Mouse (Mus musculus): ENCODE results near the gene Mblac1. TPM values are rescaled to one million over a fixed set of nuclear protein-coding genes. Genes with fewer than 3 reads are reported as not detected.
A peak's percentile ranks its signal among the peaks of the same experiment; 100 is the strongest.
"Not testable (repeated sequence)": the region's sequence is repeated elsewhere in the genome, so short reads cannot be mapped to it uniquely, and the experiment has no call there.

Gene Mblac1
- polyA plus RNA-seq, 1 experiment from 2014 or later = 13.6 TPM

DNA sequence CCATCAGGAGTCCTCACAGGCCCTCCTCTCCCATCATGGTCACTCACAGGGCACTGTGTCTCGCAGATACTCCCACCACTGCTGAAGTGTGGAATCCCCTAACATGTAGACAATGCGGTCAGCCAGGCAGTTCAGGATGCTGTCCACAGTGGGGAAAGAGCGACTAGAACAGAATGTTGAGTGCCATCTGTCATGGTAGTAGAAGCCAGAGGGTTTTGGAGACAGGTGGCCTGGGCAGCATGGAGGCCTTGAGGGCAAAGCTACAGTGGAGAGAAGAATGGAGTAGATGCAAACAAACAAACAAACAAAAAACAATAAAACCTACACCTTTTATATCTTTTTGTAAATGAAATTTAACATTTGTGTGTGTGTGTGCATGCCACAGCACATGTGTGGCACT lies 8.0 kb downstream of the Mblac1 start:
- no peak overlapping the region for H3K4me3 ChIP-seq (replicated peaks; ENCODE audit: low read length)
- H3K9ac ChIP-seq = no peak overlapping the region
- no peak for DNase-seq (ENCODE audit: low spot score)
- no peaks in the 10 kb centered on the region for H3K4me1 ChIP-seq (replicated peaks; ENCODE audit: control insufficient read depth, insufficient read depth, low read length)
- ATAC-seq (ENCODE audit: low FRiP score) = no peak
- H3K27me3 ChIP-seq (ENCODE audit: control insufficient read depth, insufficient read depth, low read length) = no peaks in the 10 kb centered on the region
- H3K9me3 ChIP-seq (ENCODE audit: control insufficient read depth, low read length) = 0 out of 2 replicates have a peak, but pooled peaks cover 3% of the 10 kb centered on the region
- no peaks in the 10 kb centered on the region for H3K36me3 ChIP-seq (replicated peaks; ENCODE audit: control insufficient read depth, insufficient read depth)
- no peak overlapping the region for H3K27ac ChIP-seq
- 77% methylated on average over 3 of the region's 3 CpGs for WGBS
- no peak overlapping the region for H3K4me2 ChIP-seq (replicated peaks)

DNA sequence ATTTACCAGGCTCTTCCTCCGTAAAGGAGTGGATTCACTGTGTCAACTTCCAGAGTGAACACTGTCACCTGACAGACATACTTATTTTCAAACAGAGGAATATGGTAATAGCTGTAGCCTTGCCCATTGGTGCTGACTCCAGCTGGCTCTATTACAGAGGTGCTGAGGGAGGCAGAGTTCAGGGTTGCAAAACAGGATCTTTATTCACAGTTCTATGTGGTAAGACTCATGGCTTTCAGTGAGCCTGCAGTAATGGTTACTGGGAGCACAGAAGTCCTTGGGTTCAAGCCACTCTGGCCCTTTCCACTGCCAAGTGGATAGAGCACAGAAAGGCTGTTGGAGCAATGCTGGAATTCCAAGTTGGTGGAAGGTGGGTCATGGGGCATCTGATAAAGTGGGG lies 13.1 kb downstream of the Mblac1 start:
- H3K36me3 ChIP-seq (replicated peaks; ENCODE audit: control insufficient read depth, insufficient read depth) = no peaks in the 10 kb centered on the region
- H3K9me3 ChIP-seq (ENCODE audit: control insufficient read depth, low read length) = peaks cover 7% of the 10 kb centered on the region; the same call in 1 of the 2 replicates

DNA sequence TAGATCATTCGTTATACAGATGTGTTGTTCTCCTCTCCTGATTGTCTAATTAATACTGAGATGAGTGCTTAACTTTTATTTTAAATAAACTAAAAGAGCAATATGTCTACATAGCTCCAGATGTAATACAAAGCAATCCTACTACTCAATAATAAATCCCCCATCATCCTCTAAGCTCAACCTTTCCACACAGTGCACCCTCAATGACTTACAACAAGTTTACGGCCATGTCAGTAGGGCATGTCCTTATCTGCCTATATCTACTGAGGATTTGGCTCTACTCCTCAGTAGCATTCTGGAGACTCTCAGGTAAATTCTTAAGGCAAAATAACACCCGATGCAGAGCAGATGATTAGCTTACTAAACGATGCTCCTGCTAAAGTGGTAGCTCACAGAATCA lies 13.8 kb downstream of the Mblac1 start:
- H3K4me1 ChIP-seq (replicated peaks; ENCODE audit: control insufficient read depth, insufficient read depth, low read length) = no peaks in the 10 kb centered on the region
- H3K9me3 ChIP-seq (ENCODE audit: control insufficient read depth, low read length) = peaks cover 7% of the 10 kb centered on the region; the same call in 1 of the 2 replicates
- no peak overlapping the region for H3K4me2 ChIP-seq (replicated peaks)
- WGBS = 84% methylated on average over 4 of the region's 4 CpGs
- no peaks in the 10 kb centered on the region for H3K27me3 ChIP-seq (ENCODE audit: control insufficient read depth, insufficient read depth, low read length)
- H3K27ac ChIP-seq = no peak overlapping the region
- H3K4me3 ChIP-seq (replicated peaks; ENCODE audit: low read length) = no peak overlapping the region
- H3K9ac ChIP-seq = no peak overlapping the region
- no peak for ATAC-seq (ENCODE audit: low FRiP score)
- DNase-seq (ENCODE audit: low spot score) = no peak
- no peaks in the 10 kb centered on the region for H3K36me3 ChIP-seq (replicated peaks; ENCODE audit: control insufficient read depth, insufficient read depth)

More for the DNA sequence above, 13.1 kb downstream of the Mblac1 start:
- H3K27me3 ChIP-seq (ENCODE audit: control insufficient read depth, insufficient read depth, low read length) = no peaks in the 10 kb centered on the region
- no peak overlapping the region for H3K9ac ChIP-seq
- no peak for DNase-seq (ENCODE audit: low spot score)
- no peak overlapping the region for H3K4me2 ChIP-seq (replicated peaks)
- H3K27ac ChIP-seq = no peak overlapping the region
- WGBS = 85% methylated on average over 1 of the region's 1 CpGs
- no peak for ATAC-seq (ENCODE audit: low FRiP score)
- no peak overlapping the region for H3K4me3 ChIP-seq (replicated peaks; ENCODE audit: low read length)
- H3K4me1 ChIP-seq (replicated peaks; ENCODE audit: control insufficient read depth, insufficient read depth, low read length) = no peaks in the 10 kb centered on the region

DNA sequence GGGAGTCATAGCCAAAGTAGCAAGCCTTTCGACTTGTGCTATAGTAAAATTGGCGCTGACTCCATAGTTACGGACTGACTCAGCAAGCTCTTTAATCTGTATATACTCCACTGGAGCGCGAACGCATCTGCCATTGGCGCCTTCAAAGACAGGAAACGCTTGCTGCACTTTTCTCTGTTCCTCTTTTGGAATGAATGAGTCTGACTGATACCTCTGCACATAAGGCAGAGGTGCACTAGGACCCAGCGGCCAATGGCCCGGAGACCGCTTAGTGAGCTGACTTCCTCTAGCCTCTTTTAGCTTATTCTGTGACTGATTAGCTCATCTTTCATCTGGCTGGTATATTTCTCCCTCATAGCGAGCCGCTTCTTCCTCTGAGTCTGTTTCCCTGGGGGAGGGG lies 22.5 kb downstream of the Mblac1 start:
- 93% methylated on average over 13 of the region's 13 CpGs for WGBS
- H3K27me3 ChIP-seq (ENCODE audit: control insufficient read depth, insufficient read depth, low read length); DNase-seq (ENCODE audit: low spot score); H3K9me3 ChIP-seq (ENCODE audit: control insufficient read depth, low read length); ATAC-seq (ENCODE audit: low FRiP score); H3K4me3 ChIP-seq (replicated peaks; ENCODE audit: low read length); H3K4me1 ChIP-seq (replicated peaks; ENCODE audit: control insufficient read depth, insufficient read depth, low read length); H3K4me2 ChIP-seq (replicated peaks); H3K36me3 ChIP-seq (replicated peaks; ENCODE audit: control insufficient read depth, insufficient read depth); H3K27ac ChIP-seq; H3K9ac ChIP-seq: not testable (repeated sequence)

DNA sequence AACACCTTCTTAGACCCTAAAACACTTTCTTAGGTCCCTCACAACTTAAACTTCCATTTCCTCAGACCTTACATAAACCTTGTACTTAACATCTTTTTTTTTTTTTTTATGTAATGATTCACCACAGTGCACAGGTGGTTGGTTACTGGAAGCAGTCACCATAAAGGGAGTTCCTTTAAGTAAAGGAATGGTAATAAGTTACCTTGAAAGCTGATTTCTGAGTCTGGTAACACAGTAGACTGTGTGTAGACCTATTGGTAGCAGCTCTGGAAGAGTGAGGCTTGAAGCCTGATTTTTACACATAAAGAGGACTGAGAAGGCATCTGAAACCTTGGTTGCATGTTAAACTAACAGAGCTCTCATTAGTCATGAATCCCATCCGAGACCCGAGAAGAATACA lies 25.8 kb downstream of the Mblac1 start:
- H3K27ac ChIP-seq = no peak overlapping the region
- no peak overlapping the region for H3K4me2 ChIP-seq (replicated peaks)
- DNase-seq (ENCODE audit: low spot score) (no peak), ATAC-seq (ENCODE audit: low FRiP score) (no peak)
- H3K27me3 ChIP-seq (ENCODE audit: control insufficient read depth, insufficient read depth, low read length) = no peaks in the 10 kb centered on the region
- no peak overlapping the region for H3K9ac ChIP-seq
- H3K36me3 ChIP-seq (replicated peaks; ENCODE audit: control insufficient read depth, insufficient read depth) = no peaks in the 10 kb centered on the region
- 95% methylated on average over 2 of the region's 2 CpGs for WGBS
- H3K9me3 ChIP-seq (ENCODE audit: control insufficient read depth, low read length) = no peaks in the 10 kb centered on the region
- no peaks in the 10 kb centered on the region for H3K4me1 ChIP-seq (replicated peaks; ENCODE audit: control insufficient read depth, insufficient read depth, low read length)
- H3K4me3 ChIP-seq (replicated peaks; ENCODE audit: low read length) = no peak overlapping the region

DNA sequence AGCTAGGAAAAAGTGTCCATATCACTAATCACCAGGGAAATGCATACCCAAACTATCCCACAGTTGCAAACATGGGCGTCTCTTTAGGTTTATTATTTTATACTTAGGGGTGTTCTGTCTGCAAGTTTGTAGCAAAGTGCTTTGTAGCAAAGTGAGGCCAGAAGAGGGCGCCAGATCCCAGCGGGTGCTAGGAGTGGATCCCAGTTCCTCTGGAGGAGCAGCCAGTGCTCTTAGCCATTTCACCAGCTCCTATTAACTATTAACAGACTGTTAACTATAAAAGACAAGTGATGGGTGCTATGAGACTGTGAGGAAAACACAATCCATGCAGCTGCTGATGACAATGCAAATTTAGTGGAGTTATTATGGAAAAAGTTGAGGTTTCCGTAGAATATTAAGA lies 28.0 kb downstream of the Mblac1 start:
- no peaks in the 10 kb centered on the region for H3K4me1 ChIP-seq (replicated peaks; ENCODE audit: control insufficient read depth, insufficient read depth, low read length)
- 27% methylated on average over 4 of the region's 4 CpGs for WGBS
- no peaks in the 10 kb centered on the region for H3K36me3 ChIP-seq (replicated peaks; ENCODE audit: control insufficient read depth, insufficient read depth)
- no peak overlapping the region for H3K4me3 ChIP-seq (replicated peaks; ENCODE audit: low read length)
- H3K27ac ChIP-seq = no peak overlapping the region
- DNase-seq (ENCODE audit: low spot score) = peak; percentile 78
- H3K9me3 ChIP-seq (ENCODE audit: control insufficient read depth, low read length) = no peaks in the 10 kb centered on the region
- ATAC-seq (ENCODE audit: low FRiP score) = no peak
- no peak overlapping the region for H3K4me2 ChIP-seq (replicated peaks)
- H3K9ac ChIP-seq = no peak overlapping the region
- H3K27me3 ChIP-seq (ENCODE audit: control insufficient read depth, insufficient read depth, low read length) = no peaks in the 10 kb centered on the region

DNA sequence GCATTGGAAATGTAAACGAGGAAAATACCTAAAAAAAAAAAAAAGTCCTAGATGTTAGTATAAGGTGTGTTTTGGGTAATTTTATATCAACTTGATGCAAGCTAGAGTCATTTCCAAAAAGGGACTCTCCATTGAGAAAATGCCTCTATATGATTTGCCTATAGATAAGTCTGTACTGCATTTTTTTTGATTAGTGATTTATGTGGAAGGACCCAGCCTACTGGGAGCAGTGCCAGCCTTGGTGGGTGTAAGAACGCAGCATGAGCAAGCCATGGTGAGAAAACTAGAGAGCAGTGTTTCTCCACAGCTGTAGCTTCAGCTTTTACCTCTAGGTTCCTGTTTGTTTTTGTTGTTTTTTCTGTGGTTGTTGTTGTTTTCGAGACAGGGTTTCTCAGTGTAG lies 29.2 kb downstream of the Mblac1 start:
- Histone ChIP-seq H3K4me2 (replicated peaks) (no peak overlapping the region), H3K27me3 (ENCODE audit: control insufficient read depth, insufficient read depth, low read length) (no peaks in the 10 kb centered on the region), H3K4me1 (replicated peaks; ENCODE audit: control insufficient read depth, insufficient read depth, low read length) (no peaks in the 10 kb centered on the region), H3K27ac (no peak overlapping the region), H3K9me3 (ENCODE audit: control insufficient read depth, low read length) (no peaks in the 10 kb centered on the region), H3K36me3 (replicated peaks; ENCODE audit: control insufficient read depth, insufficient read depth) (no peaks in the 10 kb centered on the region), H3K9ac (no peak overlapping the region), H3K4me3 (replicated peaks; ENCODE audit: low read length) (no peak overlapping the region)
- DNase-seq (ENCODE audit: low spot score) (no peak), ATAC-seq (ENCODE audit: low FRiP score) (no peak)
- WGBS = 68% methylated on average over 3 of the region's 3 CpGs

DNA sequence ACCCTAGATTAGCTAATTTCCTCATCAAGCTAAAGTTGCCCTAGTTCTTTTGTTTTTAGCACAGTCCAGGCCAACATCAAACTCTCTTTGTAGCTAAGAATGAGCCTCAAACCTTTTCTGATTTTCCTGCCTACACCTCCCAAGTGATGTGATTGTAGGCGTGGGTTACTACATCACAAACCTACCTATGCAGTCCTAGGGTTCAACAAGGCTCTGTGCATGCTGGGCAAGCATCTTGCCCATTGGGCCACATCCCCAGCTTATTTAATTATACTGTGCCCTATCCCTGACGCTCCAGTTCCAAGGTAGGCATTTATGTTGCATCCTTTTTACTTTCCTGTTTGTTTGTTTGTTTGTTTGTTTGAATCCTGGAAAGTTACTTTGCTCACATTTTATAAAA lies 31.6 kb downstream of the Mblac1 start, which contains the start of gene Nxpe5:
Gene Nxpe5 (plus strand): TSS at position 199 of the 400 bp plus-strand sequence.
- ATAC-seq (ENCODE audit: low FRiP score) (no peak), DNase-seq (ENCODE audit: low spot score) (no peak)
- no peaks in the 10 kb centered on the region for H3K36me3 ChIP-seq (replicated peaks; ENCODE audit: control insufficient read depth, insufficient read depth)

DNA sequence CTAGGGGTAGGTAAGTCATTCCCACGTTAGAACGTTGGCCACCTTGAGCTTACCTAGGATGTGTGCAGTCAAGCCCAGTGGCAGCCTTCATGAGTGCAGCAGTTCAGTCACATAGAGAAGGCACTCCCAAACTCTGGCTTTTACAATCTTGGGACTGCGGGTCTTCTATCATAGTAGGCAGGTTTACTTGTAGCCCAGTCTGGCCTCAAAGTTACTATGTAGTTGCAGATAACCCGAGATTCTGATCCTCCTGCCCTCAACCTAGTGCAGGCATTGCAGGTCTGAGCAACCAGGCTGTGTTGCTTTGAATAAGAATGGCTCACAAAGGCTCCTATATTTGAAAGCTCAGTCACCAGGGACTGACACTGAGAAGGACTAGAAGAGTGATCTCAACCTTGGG lies 32.4 kb downstream of the Mblac1 start:
- Histone ChIP-seq H3K9ac (no peak overlapping the region), H3K9me3 (ENCODE audit: control insufficient read depth, low read length) (no peaks in the 10 kb centered on the region), H3K4me3 (replicated peaks; ENCODE audit: low read length) (no peak overlapping the region), H3K27me3 (ENCODE audit: control insufficient read depth, insufficient read depth, low read length) (no peaks in the 10 kb centered on the region), H3K4me2 (replicated peaks) (no peak overlapping the region), H3K4me1 (replicated peaks; ENCODE audit: control insufficient read depth, insufficient read depth, low read length) (no peaks in the 10 kb centered on the region), H3K36me3 (replicated peaks; ENCODE audit: control insufficient read depth, insufficient read depth) (no peaks in the 10 kb centered on the region), H3K27ac (no peak overlapping the region)
- DNase-seq (ENCODE audit: low spot score) = no peak
- ATAC-seq (ENCODE audit: low FRiP score) = no peak
- 78% methylated on average over 4 of the region's 4 CpGs for WGBS

More for the DNA sequence above, 31.6 kb downstream of the Mblac1 start, which contains the start of gene Nxpe5:
- H3K9ac ChIP-seq = no peak within 1 kb of the TSS
- H3K4me1 ChIP-seq (replicated peaks; ENCODE audit: control insufficient read depth, insufficient read depth, low read length) = no peaks in the 10 kb centered on the region
- H3K4me2 ChIP-seq (replicated peaks) = no peak within 1 kb of the TSS
- 66% methylated on average over 2 of the region's 2 CpGs for WGBS
- no peak within 1 kb of the TSS for H3K27ac ChIP-seq
- H3K27me3 ChIP-seq (ENCODE audit: control insufficient read depth, insufficient read depth, low read length) = no peaks in the 10 kb centered on the region
- H3K9me3 ChIP-seq (ENCODE audit: control insufficient read depth, low read length) = no peaks in the 10 kb centered on the region
- H3K4me3 ChIP-seq (replicated peaks; ENCODE audit: low read length) = no peak within 1 kb of the TSS

DNA sequence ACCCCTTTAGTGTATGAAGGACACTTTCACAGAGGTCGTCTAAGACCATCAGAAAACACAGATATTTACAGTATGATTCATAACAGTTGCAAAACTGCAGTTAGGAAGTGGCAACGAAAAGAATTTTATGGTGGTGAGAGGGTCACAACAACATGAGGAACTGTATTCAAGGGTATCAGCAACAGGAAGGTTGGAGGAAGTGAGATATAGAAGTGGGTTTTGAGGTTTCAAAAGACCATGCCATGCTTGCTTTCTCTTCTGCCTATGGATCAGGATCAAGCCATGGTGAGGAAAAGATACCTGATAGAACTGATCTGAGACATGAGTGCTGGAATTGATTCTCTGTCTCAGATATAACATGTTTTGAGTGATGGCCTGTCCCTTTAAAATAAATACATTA lies 33.3 kb downstream of the Mblac1 start:
- Histone ChIP-seq H3K9ac (no peak overlapping the region), H3K4me2 (replicated peaks) (no peak overlapping the region), H3K36me3 (replicated peaks; ENCODE audit: control insufficient read depth, insufficient read depth) (no peaks in the 10 kb centered on the region), H3K27ac (no peak overlapping the region), H3K4me1 (replicated peaks; ENCODE audit: control insufficient read depth, insufficient read depth, low read length) (no peaks in the 10 kb centered on the region), H3K27me3 (ENCODE audit: control insufficient read depth, insufficient read depth, low read length) (no peaks in the 10 kb centered on the region), H3K4me3 (replicated peaks; ENCODE audit: low read length) (no peak overlapping the region), H3K9me3 (ENCODE audit: control insufficient read depth, low read length) (no peaks in the 10 kb centered on the region)
- 74% methylated on average over 2 of the region's 2 CpGs for WGBS
- ATAC-seq (ENCODE audit: low FRiP score) (no peak), DNase-seq (ENCODE audit: low spot score) (no peak)
